In the genomic region with DNA sequence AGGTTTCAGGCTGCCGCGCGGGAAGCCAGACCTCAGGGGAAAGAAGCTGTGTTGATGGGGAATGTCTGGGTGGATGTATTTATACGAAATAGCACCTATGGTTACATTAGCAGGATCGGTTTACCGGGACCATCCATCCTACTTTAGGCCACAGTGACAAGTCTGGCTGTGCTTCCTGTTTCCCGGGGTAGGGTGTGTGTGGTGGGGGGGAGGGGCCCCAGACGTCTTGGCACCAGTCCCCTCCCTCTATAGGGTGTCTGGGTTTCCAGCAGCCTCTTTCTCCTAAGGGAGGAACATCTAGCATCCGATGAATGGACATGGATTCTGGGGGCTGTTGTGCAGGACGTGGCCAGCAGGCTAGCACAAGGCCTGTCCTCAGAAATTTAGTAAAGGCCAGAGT, we compare ENCODE assay signal across 12 mouse cellular contexts. TPM values are rescaled to one million over a fixed set of nuclear protein-coding genes. Genes with fewer than 3 reads are reported as not detected.
DNase-seq lines count a peak whose midpoint lies in the region; ATAC-seq and TF ChIP-seq lines count a peak whose summit lies in the region.
"Had no signal": no experiment of that assay in that cellular context is flagged by ENCODE, and none has a peak within 500 bp of the region (broad histone marks: within the 10 kb centered on the region; RNA-seq: fewer than 3 reads in every experiment).

No protein-coding gene starts in this region.

- H3K79me2 ChIP-seq in heart, adult 2 months (replicated peaks; ENCODE audit: control insufficient read depth, insufficient read depth, low read length), result no peaks in the 10 kb centered on the region

- ATAC-seq in heart, embryonic 13.5 days (ENCODE audit: extremely low read depth, insufficient number of reproducible peaks, low FRiP score, low TSS enrichment), result no peak
- peak; percentile 73; the same call in 1 of the 2 replicates for ATAC-seq in lung, embryonic 16.5 days (ENCODE audit: low read depth)
- peak; percentile 74 for ATAC-seq in intestine, embryonic 15.5 days
- no peak for ATAC-seq in stomach, postnatal 0 days (ENCODE audit: low FRiP score, low TSS enrichment)
- ATAC-seq in activated CD4-positive, CD25-positive, alpha-beta regulatory T cell, adult 4 months, result no peak
- ATAC-seq in inflammation-experienced regulatory T-cells, adult 6 months, result no peak
- ATAC-seq: forebrain, postnatal 0 days had no signal

- no peaks in the 10 kb centered on the region for H3K36me3 ChIP-seq in heart, embryonic 13.5 days
- no peaks in the 10 kb centered on the region for H3K36me3 ChIP-seq in heart, adult 2 months (ENCODE audit: control insufficient read depth, insufficient read depth, low read length)
- no peaks in the 10 kb centered on the region for H3K36me3 ChIP-seq in lung, embryonic 16.5 days (ENCODE audit: control insufficient read depth, insufficient read depth, low read length)
- no peaks in the 10 kb centered on the region for H3K36me3 ChIP-seq in intestine, embryonic 15.5 days
- H3K36me3 ChIP-seq in stomach, postnatal 0 days (ENCODE audit: control insufficient read depth, insufficient read depth, low read length), result no peaks in the 10 kb centered on the region

- peaks cover 11% of the 10 kb centered on the region for H3K4me1 ChIP-seq in heart, embryonic 13.5 days
- H3K4me1 ChIP-seq in heart, adult 2 months (ENCODE audit: control insufficient read depth, insufficient read depth, low read length), result no peaks in the 10 kb centered on the region
- peaks cover 11% of the 10 kb centered on the region; the same call in 1 of the 2 replicates for H3K4me1 ChIP-seq in lung, embryonic 16.5 days (replicated peaks; ENCODE audit: control insufficient read depth, insufficient read depth, low read length)
- peaks cover 4% of the 10 kb centered on the region for H3K4me1 ChIP-seq in intestine, embryonic 15.5 days (replicated peaks)
- H3K4me1 ChIP-seq in stomach, postnatal 0 days (replicated peaks; ENCODE audit: control insufficient read depth, insufficient read depth), result no peaks in the 10 kb centered on the region

- no peak overlapping the region for H3K9ac ChIP-seq in heart, embryonic 13.5 days
- H3K9ac ChIP-seq in heart, adult 2 months (ENCODE audit: low read depth, low read length), result no peak overlapping the region
- no peak overlapping the region for H3K9ac ChIP-seq in lung, embryonic 16.5 days (ENCODE audit: low read length)
- H3K9ac ChIP-seq in intestine, embryonic 15.5 days, result no peak overlapping the region
- H3K9ac ChIP-seq in stomach, postnatal 0 days (ENCODE audit: low read length), result no peak overlapping the region
- H3K9ac ChIP-seq: forebrain, postnatal 0 days had no signal

- no peak for TF ChIP-seq CTCF in heart, adult 2 months (IDR thresholded peaks at IDR 0.05)
- 0 out of 2 replicates have a peak, but pooled peaks have one; percentile 13 for TF ChIP-seq CTCF in stomach, postnatal 0 days (IDR thresholded peaks at IDR 0.05; ENCODE audit: low read depth)

- TF ChIP-seq EP300 in heart, adult 2 months (IDR thresholded peaks at IDR 0.05; ENCODE audit: insufficient read depth, low read depth, low read length), result no peak
- no peak for TF ChIP-seq EP300 in stomach, postnatal 0 days (optimal IDR thresholded peaks at IDR 0.05)

- DNase-seq in heart, adult 2 months, result no peak
- no peak for DNase-seq in lung, postnatal 25 days (ENCODE audit: low spot score)
- peak; percentile 15 for DNase-seq in stomach, postnatal 0 days (ENCODE audit: low spot score)
- DNase-seq: cerebellum, adult 9-10 months; forebrain, postnatal 0 days; heart, postnatal 4 days; kidney, adult 9 months had no signal

- intact Hi-C loops in heart, adult 2 months (cut with DNase I), result no loop called here

- H3K4me3 ChIP-seq in heart, embryonic 13.5 days, result no peak overlapping the region
- H3K4me3 ChIP-seq in heart, adult 2 months, result no peak overlapping the region
- no peak overlapping the region for H3K4me3 ChIP-seq in lung, embryonic 16.5 days (ENCODE audit: low read length)
- no peak overlapping the region for H3K4me3 ChIP-seq in intestine, embryonic 15.5 days (replicated peaks)
- H3K4me3 ChIP-seq in stomach, postnatal 0 days (ENCODE audit: low read depth, low read length), result no peak overlapping the region

- peak overlapping the region; percentile 12; the same call in 1 of the 2 replicates for H3K4me2 ChIP-seq in heart, embryonic 13.5 days
- 0 out of 2 replicates have a peak overlapping the region, but pooled peaks have one; percentile 6 for H3K4me2 ChIP-seq in lung, embryonic 16.5 days (ENCODE audit: low read depth, low read length)
- H3K4me2 ChIP-seq in intestine, embryonic 15.5 days (replicated peaks), result peak overlapping the region; percentile 22; the same call in 1 of the 2 replicates
- no peak overlapping the region for H3K4me2 ChIP-seq in stomach, postnatal 0 days (replicated peaks; ENCODE audit: low read depth)

- TF ChIP-seq POLR2A in heart, adult 2 months (IDR thresholded peaks at IDR 0.05; ENCODE audit: insufficient read depth, low read depth, low read length), result no peak

- H3K9me3 ChIP-seq in heart, embryonic 13.5 days, result no peaks in the 10 kb centered on the region
- H3K9me3 ChIP-seq in lung, embryonic 16.5 days (ENCODE audit: control insufficient read depth, low read length), result no peaks in the 10 kb centered on the region
- H3K9me3 ChIP-seq in intestine, embryonic 15.5 days, result no peaks in the 10 kb centered on the region
- no peaks in the 10 kb centered on the region for H3K9me3 ChIP-seq in stomach, postnatal 0 days (ENCODE audit: control insufficient read depth, low read length)

- no peaks in the 10 kb centered on the region for H3K27me3 ChIP-seq in heart, embryonic 13.5 days (replicated peaks)
- no peaks in the 10 kb centered on the region for H3K27me3 ChIP-seq in heart, adult 2 months (ENCODE audit: control insufficient read depth, insufficient read depth, low read length)
- H3K27me3 ChIP-seq in lung, embryonic 16.5 days (ENCODE audit: control insufficient read depth, insufficient read depth, low read depth, low read length), result no peaks in the 10 kb centered on the region
- H3K27me3 ChIP-seq in intestine, embryonic 15.5 days (replicated peaks), result no peaks in the 10 kb centered on the region
- no peaks in the 10 kb centered on the region for H3K27me3 ChIP-seq in stomach, postnatal 0 days (ENCODE audit: control insufficient read depth, insufficient read depth, low read length)

- no peak overlapping the region for H3K27ac ChIP-seq in heart, embryonic 13.5 days (replicated peaks)
- H3K27ac ChIP-seq in heart, adult 2 months, result no peak overlapping the region
- H3K27ac ChIP-seq in lung, embryonic 16.5 days (ENCODE audit: low read length), result no peak overlapping the region
- no peak overlapping the region for H3K27ac ChIP-seq in intestine, embryonic 15.5 days
- H3K27ac ChIP-seq in stomach, postnatal 0 days (replicated peaks), result no peak overlapping the region

- 17% methylated on average over 10 of the region's 10 CpGs for WGBS in heart, embryonic 13.5 days
- WGBS in heart, adult 2 months, result 36% methylated on average over 10 of the region's 10 CpGs
- WGBS in lung, embryonic 16.5 days, result 15% methylated on average over 10 of the region's 10 CpGs
- WGBS in intestine, embryonic 15.5 days, result 18% methylated on average over 10 of the region's 10 CpGs
- 23% methylated on average over 10 of the region's 10 CpGs for WGBS in stomach, postnatal 0 days

RNA-seq across cellular contexts. Expression of a gene that starts 36.3 kb away (rescaled TPM):
- 6.4 and 6.8 TPM in 2 replicates for polyA plus RNA-seq in heart, embryonic 13.5 days (2015; fragmentation: Nextera tagmentation; extraction: Ambion mirVana)
- total RNA-seq in heart, adult 2 months (2021), result 10 to 100 TPM in 1 of 2 experiments, 1 to 10 TPM in 1; 9.3 to 16.4 TPM
- polyA plus RNA-seq in heart, adult 2 months (2012; rRNA removed), result 6.7 and 9.2 TPM in 2 replicates
- polyA plus RNA-seq in lung, embryonic 16.5 days (2015; fragmentation: Nextera tagmentation; extraction: Ambion mirVana), result 33.4 and 34.2 TPM in 2 replicates
- 30.5 and 34.1 TPM in 2 replicates for polyA plus RNA-seq in intestine, embryonic 15.5 days (2015; fragmentation: Nextera tagmentation; extraction: Ambion mirVana)
- polyA plus RNA-seq in stomach, postnatal 0 days (2015; fragmentation: Nextera tagmentation; extraction: Ambion mirVana), result 8.4 and 8.5 TPM in 2 replicates
- 10 to 100 TPM; 10.2 to 10.3 TPM for polyA plus RNA-seq in activated CD4-positive, CD25-positive, alpha-beta regulatory T cell, adult 4 months (2017; shearing (Covaris generic))
- polyA plus RNA-seq in inflammation-experienced regulatory T-cells, adult 6 months (2017; shearing (Covaris generic)), result 10 to 100 TPM in 2 of 3 experiments, 1 to 10 TPM in 1; 9.5 to 13.2 (median 12.1) TPM

Comparison
In these comparisons a context has a peak if more than half of its experiments do, and no peak if none do; other contexts are left out.
1. ATAC-seq: peak in lung, embryonic 16.5 days (single experiment) and intestine, embryonic 15.5 days (single experiment); none in heart, embryonic 13.5 days (single experiment), stomach, postnatal 0 days (single experiment), activated CD4-positive, CD25-positive, alpha-beta regulatory T cell, adult 4 months (single experiment) and inflammation-experienced regulatory T-cells, adult 6 months (single experiment).